Mouse (Mus musculus) adrenal gland, postnatal 4 days (tissue): ENCODE data around the gene Olfr642. TPM values are rescaled to one million over a fixed set of nuclear protein-coding genes. Genes with fewer than 3 reads are reported as not detected.

Source experiments
- DNase-seq, 2 experiments: peaks; one replicate each; pipeline ENCODE4 v3.0.0; 2021 to 2022; ENCODE audit warnings: low spot score in 2 of 2, mixed read lengths in 2 of 2
- long read RNA-seq, 2 experiments: library from polyadenylated mRNA; stranded (forward); transcript quantifications; one replicate each; pipeline ENCODE4 v2.0.0; 2021
- total RNA-seq, 2 experiments: library from RNA; stranded (reverse); gene quantifications; 2 replicates each; pipeline ENCODE4 v1.2.3; 2021

Gene Olfr642
- not detected for total RNA-seq
- long read RNA-seq, experiment 1 = 0 reads
- long read RNA-seq, experiment 2 = 0 reads

- DNase-seq = no peak
These were observed at the start of gene Olfr642 for GRCm38 (mm10) chr7:104052566-104052965. Gene Olfr642 (minus strand): TSS chr7:104052666.

DNA sequence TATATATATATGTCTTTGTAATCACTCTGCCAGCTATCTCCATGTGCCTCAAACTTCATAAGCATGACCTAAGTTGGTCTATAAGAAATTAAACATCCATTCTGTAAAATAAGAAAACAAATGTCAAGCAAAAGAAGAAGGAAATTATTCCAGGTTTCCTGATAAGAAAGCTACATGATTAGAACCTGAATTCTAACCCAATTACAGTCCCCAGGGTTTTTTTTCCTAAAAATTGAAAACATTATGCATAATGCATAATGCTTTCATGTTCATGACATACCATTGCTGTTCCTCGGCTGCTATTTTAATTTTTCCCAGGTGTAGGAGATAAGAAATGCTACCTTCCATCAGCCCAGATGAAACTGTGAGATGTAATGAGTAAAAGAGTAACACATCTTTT is 32.9 kb upstream of the Olfr642 start, which contains the start of gene Olfr645:
Gene Olfr645, minus strand, starts transcription at position 101 of the 400 bp plus-strand sequence.
- DNase-seq = no peak

DNA sequence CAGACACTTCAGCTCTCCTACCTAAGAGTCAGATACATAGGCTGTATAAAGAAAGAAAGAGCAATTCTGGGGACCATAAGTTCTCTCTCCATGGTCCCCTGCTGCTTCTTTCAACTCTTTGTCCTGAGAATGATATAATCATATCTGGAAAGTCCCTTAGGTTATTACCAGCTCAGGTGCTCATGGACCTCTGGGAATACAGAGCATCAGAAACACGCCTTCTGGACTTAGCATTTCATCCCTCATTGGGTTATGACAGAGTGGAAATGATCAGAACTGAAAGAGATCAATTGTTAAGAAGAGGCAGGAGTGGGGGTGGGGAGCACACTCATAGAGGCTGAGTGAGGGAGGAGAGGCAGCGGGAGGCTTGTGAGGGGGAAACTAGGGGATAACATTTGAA is 19.3 kb upstream of the Olfr642 start, which contains the start of gene Olfr644:
Gene Olfr644, minus strand, starts transcription at position 101 of the 400 bp plus-strand sequence.
- DNase-seq = no peak

GRCm38 (mm10) chr7:104061345-104061744 is 8.9 kb upstream of the Olfr642 start, which contains the start of gene 4930516K23Rik:
Gene 4930516K23Rik (minus strand): TSS chr7:104061445.
- DNase-seq = no peak

- DNase-seq = no peak
These were observed 6.7 kb upstream of the Olfr642 start for GRCm38 (mm10) chr7:104059215-104059614.

- no peak for DNase-seq
These were observed 1.7 kb downstream of the Olfr642 start for GRCm38 (mm10) chr7:104050745-104051144.

GRCm38 (mm10) chr7:104035145-104035544 is 17.3 kb downstream of the Olfr642 start, which contains the start of gene Olfr641:
Gene Olfr641 (plus strand): TSS chr7:104035445.
- no peak for DNase-seq

- no peak for DNase-seq
These were observed 25.5 kb downstream of the Olfr642 start for GRCm38 (mm10) chr7:104026978-104027377.

DNA sequence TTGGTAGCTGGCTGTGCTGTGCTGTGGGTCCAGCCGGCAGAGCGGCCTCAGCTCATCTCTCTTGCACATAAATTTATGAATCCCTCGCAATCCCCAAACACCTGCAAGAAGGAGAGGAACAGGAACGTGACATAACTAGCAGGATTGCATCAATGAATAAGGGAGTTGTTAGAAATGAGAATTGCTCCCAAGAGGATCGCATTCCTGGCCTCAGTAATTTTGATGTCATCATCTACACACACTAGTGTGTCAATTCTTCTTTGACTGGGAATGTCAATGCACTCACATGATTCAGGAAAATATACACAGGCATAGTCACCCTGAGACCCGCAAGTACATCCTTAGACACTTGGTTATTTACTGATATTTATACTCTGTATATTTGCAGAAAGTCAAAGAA is 27.0 kb downstream of the Olfr642 start, which contains the start of gene Olfr640:
Gene Olfr640, minus strand, starts transcription at position 101 of the 400 bp plus-strand sequence.
- no peak for DNase-seq

DNA sequence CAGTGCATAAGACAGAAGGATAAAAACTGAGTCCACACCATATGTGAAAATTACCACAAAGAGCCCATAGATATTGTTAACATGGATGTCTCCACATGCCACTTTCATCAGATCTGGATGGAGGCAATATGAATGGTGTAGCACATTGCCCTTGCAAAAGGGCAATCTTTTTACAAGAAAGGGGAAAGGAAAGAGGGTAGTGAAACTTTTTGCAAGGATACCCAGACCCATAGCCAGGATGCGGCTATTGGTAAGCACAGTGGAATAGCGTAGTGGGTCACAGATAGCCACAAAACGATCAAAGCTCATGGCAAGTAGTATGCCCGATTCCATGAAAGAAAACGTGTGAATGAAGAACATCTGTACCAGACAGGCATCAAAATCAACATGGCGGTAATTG is 30.8 kb downstream of the Olfr642 start:
- no peak for DNase-seq

- no peak for DNase-seq
These were observed 33.5 kb downstream of the Olfr642 start for GRCm38 (mm10) chr7:104018953-104019352.

DNA sequence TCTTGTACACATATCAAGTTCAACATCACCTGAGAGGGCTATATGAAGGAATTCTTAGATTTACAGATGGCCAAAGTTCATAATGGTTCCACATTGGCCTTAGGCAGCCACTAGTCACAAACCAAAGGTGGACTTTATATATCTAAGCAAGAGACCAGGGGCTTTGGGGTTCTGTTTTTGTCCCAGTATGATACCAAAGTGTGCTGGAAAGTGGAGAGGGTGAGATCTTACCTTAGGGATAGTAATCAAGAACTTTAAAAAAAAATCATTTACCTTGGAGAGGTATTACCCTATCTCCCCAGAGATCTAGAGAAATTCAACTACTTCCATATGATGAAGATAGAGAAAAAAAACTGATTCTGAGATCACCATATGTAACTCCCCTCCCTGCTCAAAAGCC is 35.3 kb downstream of the Olfr642 start, which contains the start of gene Olfr639:
Gene Olfr639, minus strand, starts transcription at position 101 of the 400 bp plus-strand sequence.
- DNase-seq = no peak

DNA sequence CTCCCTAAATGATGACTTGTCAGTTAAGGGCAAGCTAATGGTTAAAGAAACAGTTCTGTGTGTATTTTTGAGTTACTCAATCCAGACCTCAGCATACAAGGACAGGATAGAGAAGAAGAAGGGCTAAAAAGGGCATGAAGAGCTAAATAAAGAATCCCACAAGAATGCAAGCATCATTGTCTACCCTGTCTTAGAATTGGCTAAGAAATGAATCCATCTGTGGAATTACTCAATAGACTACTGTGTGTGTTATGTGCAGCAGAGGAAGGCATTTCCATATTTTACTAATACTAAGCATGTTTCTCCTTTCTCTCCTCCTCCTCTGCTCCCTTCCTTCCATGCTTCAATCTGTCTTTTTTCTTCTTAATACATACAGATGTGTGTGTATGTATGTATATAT is 53.3 kb downstream of the Olfr642 start:
- DNase-seq = no peak

DNA sequence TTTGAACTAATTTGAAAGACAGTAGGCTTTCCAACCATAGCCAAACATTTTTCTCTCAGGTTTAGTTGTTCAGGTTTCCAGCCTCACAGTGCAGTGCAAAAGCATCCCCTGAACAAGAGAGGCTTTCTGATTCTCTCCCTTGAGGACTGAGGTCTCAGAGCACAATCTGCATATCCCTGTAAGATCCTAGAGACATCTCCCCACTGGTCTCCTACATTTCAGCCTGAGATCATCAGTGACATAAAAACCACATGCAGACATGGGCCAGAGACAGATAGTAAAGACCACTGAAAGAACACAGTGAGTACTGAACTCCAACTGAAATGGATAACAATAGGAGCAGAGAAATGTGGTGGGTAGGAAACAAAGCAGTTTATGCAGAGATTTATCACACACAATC is 54.0 kb downstream of the Olfr642 start, which contains the start of gene Olfr638:
Gene Olfr638, plus strand, starts transcription at position 301 of the 400 bp plus-strand sequence.
- no peak for DNase-seq

Other genes with a start within 250 kb of the Olfr642 start
- 100 to 1,000 TPM; 618 to 940 TPM for gene Hbb-bt, start 238.7 kb downstream of the Olfr642 start, total RNA-seq
- gene Hbb-bs, start 224.6 kb downstream of the Olfr642 start, total RNA-seq = 1,000 to 10,000 TPM; 4,172 to 4,820 TPM
- gene Hbb-bh2, start 212.1 kb downstream of the Olfr642 start, total RNA-seq = not detected
- not detected for gene Hbb-bh1, start 209.5 kb downstream of the Olfr642 start, total RNA-seq
- gene Hbb-y, start 199.4 kb downstream of the Olfr642 start, total RNA-seq = not detected
- not detected for gene Olfr66, start 166.4 kb downstream of the Olfr642 start, total RNA-seq
- not detected for gene Olfr64, start 158.2 kb downstream of the Olfr642 start, total RNA-seq
- not detected for gene Olfr65, start 149.2 kb downstream of the Olfr642 start, total RNA-seq
- not detected for gene Olfr631, start 123.8 kb downstream of the Olfr642 start, total RNA-seq
- not detected for gene Olfr632, start 118.3 kb downstream of the Olfr642 start, total RNA-seq
- not detected for gene Olfr633, start 108.2 kb downstream of the Olfr642 start, total RNA-seq
- gene Olfr635, start 81.5 kb downstream of the Olfr642 start, total RNA-seq = not detected
- gene Olfr638, start 53.9 kb downstream of the Olfr642 start, total RNA-seq = not detected
- under 1 TPM in 1 of 2 experiments, not detected in 1; 0.08 TPM for gene Olfr639, start 35.4 kb downstream of the Olfr642 start, total RNA-seq
- gene Olfr640, start 27.1 kb downstream of the Olfr642 start, total RNA-seq = not detected
- not detected for gene Olfr641, start 17.2 kb downstream of the Olfr642 start, total RNA-seq
- not detected for gene 4930516K23Rik, start 8.8 kb upstream of the Olfr642 start, total RNA-seq
- not detected for gene Olfr644, start 19.2 kb upstream of the Olfr642 start, total RNA-seq
- gene Olfr645, start 32.8 kb upstream of the Olfr642 start, total RNA-seq = not detected
- not detected for gene Olfr646, start 52.2 kb upstream of the Olfr642 start, total RNA-seq
- not detected for gene Ubqln5, start 77.2 kb upstream of the Olfr642 start, total RNA-seq
- not detected for gene Olfr643, start 84.7 kb upstream of the Olfr642 start, total RNA-seq
- gene Ubqln3, start 90.6 kb upstream of the Olfr642 start, total RNA-seq = not detected
- gene Ubqlnl, start 97.9 kb upstream of the Olfr642 start, total RNA-seq = not detected
- gene Olfm5, start 112.2 kb upstream of the Olfr642 start, total RNA-seq = not detected
- gene Olfr648, start 130.7 kb upstream of the Olfr642 start, total RNA-seq = under 1 TPM in 1 of 2 experiments, not detected in 1; 0.11 TPM
- not detected for gene Olfr649, start 143.3 kb upstream of the Olfr642 start, total RNA-seq
- 1 to 10 TPM; 2.1 to 2.7 TPM for gene Trim6, start 166.1 kb upstream of the Olfr642 start, total RNA-seq
- 10 to 100 TPM; 11.1 to 11.7 TPM for gene Trim34a, start 191.8 kb upstream of the Olfr642 start, total RNA-seq
- gene Trim5, start 235.4 kb upstream of the Olfr642 start, total RNA-seq = 1 to 10 TPM; 6.7 to 7.5 TPM